Mouse (Mus musculus) embryonic fibroblast, embryonic 13.5 days (primary cell): ENCODE results near the gene Ncf1. TPM values are rescaled to one million over a fixed set of nuclear protein-coding genes. Genes with fewer than 3 reads are reported as not detected.

Experiments used
- H3K27ac ChIP-seq: 2 replicates; pipeline ENCODE4 v1.5.1; 2012; ENCODE audit warnings: low read length, control low read depth, inconsistent platforms; ENCODE audit not compliant: insufficient read depth
- H3K4me1 ChIP-seq: 2 replicates; pipeline ENCODE4 v1.6.1; 2011; ENCODE audit warnings: low read length; ENCODE audit not compliant: control insufficient read depth, insufficient read depth
- H3K4me3 ChIP-seq: 2 replicates; pipeline ENCODE4 v1.5.1; 2011; ENCODE audit warnings: mild to moderate bottlenecking, control low read depth, low read length; ENCODE audit not compliant: insufficient read depth
- CTCF ChIP-seq: IDR thresholded peaks from 2 replicates; pipeline ENCODE4 v1.5.1; 2011; ENCODE audit warnings: mild to moderate bottlenecking, control low read depth, low read length, moderate library complexity, borderline replicate concordance; ENCODE audit not compliant: insufficient read depth
- POLR2A ChIP-seq: IDR thresholded peaks from 2 replicates; pipeline ENCODE4 v1.6.1; 2011; ENCODE audit warnings: low read depth, mild to moderate bottlenecking, control low read depth, low read length, moderate library complexity
- polyA plus RNA-seq: library from polyadenylated mRNA; stranded (reverse); fragments of >200 nt; gene quantifications from 2 replicates; pipeline ENCODE4 v1.2.4, GENCODE M21; 2011; ENCODE audit warnings: low read depth; ENCODE audit not compliant: missing spikeins, insufficient read length

The Ncf1 gene
- polyA plus RNA-seq, 1 experiment: 1.3 TPM

DNA sequence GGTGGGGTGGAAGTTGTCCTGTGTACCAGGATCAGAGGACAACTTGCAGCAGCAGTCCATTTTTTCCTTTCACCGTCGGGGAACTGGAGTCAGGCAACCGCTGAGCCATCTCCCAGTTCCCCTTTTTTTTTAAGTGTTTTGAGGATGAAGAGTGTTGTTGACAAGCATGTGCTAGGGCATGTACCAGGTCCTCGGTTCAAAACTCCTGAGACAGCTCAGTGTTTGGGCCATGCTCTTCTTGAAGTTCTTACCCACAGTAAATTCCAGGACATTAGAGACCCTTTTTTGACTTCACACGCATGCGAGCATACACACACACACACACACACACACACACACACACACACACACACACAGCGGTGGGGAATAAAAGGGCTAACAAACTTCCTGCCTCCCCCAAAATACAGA is 3.8 kb upstream of the Ncf1 start:
- Histone ChIP-seq H3K4me3 (no peak overlapping the region), H3K4me1 (no peaks in the 10 kb centered on the region), H3K27ac (no peak overlapping the region)
- TF ChIP-seq POLR2A (no peak), CTCF (no peak)

DNA sequence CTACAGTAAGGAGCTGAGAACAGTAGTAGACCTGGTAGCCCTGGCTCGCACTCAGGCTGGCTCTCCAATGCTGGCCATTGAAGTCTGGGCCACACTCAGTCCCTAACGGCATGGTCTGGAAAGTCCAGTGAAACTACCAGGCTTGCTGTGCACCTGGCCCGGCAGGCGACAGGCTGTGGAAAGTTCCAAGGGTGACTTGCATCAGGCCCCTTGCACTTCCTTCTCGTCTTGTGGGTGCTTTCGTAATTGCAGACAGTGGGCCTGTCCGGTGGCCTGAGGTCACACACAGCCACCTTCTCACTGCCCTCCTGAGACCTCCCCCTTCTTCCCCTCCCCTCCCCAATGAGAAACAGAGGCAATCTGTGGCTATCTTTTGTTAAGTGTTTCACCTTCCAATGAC is 3.1 kb upstream of the Ncf1 start:
- H3K4me1 ChIP-seq: no peaks in the 10 kb centered on the region
- no peak overlapping the region for H3K27ac ChIP-seq
- H3K4me3 ChIP-seq: no peak overlapping the region
- TF ChIP-seq CTCF (no peak), POLR2A (no peak)

DNA sequence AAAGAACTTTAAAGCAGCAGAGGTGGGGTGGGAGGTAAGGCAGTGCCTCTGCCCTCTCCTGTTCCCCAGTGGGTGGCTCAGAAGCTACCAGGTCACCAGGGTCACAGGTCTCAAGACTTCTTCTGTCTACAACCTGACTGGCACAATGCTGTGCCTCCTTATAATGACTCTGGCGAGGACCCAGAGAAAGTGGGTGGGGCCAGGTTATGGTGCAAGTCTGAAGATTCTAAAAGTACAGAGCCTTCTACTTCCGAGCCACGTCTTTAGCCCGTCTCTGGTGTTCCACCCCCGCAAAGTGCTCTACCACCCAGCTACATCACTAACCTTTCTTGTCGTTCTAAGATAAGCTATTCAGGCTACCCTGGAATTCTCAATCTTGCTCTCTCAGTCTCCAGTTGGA is 2.7 kb upstream of the Ncf1 start:
- Histone ChIP-seq H3K4me1 (no peaks in the 10 kb centered on the region), H3K27ac (no peak overlapping the region), H3K4me3 (no peak overlapping the region)
- TF ChIP-seq CTCF: no peak
- no peak for TF ChIP-seq POLR2A

DNA sequence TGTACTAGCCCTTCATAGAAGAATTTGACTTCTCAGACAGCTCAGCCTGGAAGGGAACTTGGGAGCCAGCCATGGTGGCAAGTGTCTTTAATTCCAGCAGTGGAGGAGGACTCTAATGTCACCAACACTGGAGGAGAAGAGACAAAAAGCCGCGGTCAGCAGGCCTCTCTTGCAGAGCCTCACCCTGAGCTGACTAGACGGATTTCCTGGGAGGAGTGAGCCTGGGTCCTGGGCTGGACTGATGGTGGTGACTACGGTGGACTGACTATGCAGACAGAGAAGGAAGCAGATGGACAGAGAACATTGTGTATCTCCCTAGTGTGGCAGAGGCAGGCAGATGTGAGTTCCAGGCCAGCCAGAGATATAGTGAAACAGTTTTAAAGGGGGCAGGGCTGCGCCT is 2.0 kb upstream of the Ncf1 start:
- Histone ChIP-seq H3K4me1 (no peaks in the 10 kb centered on the region), H3K4me3 (no peak overlapping the region), H3K27ac (no peak overlapping the region)
- TF ChIP-seq CTCF: no peak
- no peak for TF ChIP-seq POLR2A

DNA sequence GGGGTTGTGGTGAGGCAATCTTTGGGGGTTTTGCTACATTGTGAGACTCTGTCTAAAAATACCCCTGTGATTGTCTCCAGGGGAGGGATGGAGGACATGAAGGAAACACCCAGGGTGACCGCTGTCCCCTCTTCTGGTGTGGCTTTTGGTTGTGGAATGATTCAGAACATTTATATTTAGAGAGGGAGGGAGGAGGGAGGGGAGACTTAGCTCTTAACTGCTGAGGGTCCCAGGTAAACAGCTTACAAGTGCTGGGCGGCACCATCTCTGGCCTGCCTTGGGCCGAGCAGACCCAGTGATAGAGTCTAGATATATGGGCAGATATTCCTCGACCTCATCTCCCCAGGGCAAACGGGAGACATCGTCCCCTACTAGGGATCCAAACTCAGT is 1.2 kb downstream of the Ncf1 start:
- Histone ChIP-seq H3K4me1 (no peaks in the 10 kb centered on the region), H3K27ac (no peak overlapping the region), H3K4me3 (no peak overlapping the region)
- TF ChIP-seq POLR2A (no peak), CTCF (no peak)

DNA sequence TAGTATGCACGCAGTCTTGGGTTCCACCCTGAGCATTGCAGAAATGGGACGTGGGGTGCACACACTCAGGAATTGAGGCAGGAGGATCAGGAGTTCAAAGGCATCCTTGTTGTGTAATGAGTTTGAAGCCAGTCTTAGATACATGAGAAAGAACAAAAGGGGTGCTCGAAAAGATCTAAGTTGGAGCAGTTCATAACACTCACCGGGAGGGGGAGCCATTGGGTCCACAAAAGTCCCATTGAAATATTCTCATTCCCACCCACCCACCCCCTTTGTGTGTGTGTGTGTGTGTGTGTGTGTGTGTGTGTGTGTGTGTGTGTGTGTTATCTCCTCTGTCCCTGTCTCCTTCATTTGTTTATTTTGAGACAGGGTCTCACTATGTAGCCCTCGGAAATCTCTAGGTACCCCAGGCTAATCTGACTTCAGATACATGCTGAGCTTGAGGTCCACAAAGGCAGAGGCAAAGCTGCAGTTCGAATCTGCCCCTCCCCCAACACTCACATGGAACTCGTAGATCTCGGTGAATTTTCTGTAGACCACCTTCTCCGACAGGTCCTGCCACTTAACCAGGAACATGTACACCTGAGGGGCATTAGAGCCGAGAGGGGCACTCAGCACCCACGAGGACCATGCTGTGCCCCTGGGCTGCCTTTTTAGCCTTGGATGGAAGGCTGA is 1.7 kb downstream of the Ncf1 start:
- H3K27ac ChIP-seq: no peak overlapping the region
- no peak for TF ChIP-seq POLR2A
- TF ChIP-seq CTCF: no peak
- H3K4me1 ChIP-seq: no peaks in the 10 kb centered on the region
- H3K4me3 ChIP-seq: no peak overlapping the region

DNA sequence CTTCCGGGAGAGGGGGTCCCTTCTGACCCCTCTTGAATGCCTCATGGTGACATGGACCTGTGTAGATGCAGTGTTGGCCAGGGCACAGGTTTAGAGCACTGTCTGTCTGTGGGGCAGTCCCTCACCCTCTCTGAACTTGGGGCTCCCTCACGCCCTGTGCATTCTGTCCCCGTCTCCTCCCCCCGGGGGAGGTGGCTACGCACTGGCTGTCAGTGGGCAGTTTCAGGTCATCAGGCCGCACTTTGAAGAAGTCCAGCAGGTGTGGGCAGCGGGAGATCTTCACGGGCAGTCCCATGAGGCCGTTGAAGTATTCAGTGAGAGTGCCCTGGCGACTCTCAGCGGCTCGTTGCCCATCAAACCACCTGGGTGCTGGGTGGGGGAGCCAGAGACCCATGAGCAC is 2.5 kb downstream of the Ncf1 start:
- Histone ChIP-seq H3K4me1 (no peaks in the 10 kb centered on the region), H3K4me3 (no peak overlapping the region), H3K27ac (no peak overlapping the region)
- TF ChIP-seq CTCF (no peak), POLR2A (no peak)

DNA sequence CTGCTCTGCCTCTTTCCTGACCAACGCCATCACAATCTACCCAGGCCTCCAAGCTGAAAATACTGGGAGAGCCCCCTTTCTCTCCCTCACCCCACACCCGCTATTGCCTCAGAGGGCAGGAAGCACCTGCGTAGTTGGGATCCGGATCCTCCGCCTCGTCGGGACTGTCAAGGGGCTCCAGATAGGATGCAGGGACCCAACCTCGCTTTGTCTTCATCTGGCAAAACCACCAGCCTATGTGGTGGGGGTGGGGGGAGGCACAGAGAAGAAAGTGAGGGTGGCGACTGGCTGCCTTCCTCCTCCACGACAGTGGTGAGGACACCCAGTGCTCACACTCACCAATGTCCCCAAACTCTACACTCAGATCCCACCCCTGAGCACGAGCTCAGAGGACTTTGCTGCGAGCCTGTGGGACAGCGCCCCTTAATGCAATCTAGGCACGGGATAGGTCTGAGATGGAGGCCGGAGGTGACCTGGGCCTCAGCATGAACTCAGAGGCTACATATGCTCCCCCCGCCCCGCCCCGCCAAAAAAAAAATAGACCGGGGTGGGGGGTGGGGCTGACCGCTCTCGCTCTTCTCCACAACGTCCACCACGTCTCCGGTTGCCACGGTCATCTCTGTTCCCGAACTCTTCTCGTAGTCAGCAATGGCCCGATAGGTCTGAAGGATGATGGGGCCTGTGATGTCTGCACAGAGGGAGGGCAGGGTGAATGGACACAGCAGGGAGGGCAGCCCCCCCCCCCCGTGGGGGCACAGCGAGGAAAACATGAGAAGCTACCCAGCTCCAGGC is 4.1 kb downstream of the Ncf1 start:
- H3K27ac ChIP-seq: no peak overlapping the region

DNA sequence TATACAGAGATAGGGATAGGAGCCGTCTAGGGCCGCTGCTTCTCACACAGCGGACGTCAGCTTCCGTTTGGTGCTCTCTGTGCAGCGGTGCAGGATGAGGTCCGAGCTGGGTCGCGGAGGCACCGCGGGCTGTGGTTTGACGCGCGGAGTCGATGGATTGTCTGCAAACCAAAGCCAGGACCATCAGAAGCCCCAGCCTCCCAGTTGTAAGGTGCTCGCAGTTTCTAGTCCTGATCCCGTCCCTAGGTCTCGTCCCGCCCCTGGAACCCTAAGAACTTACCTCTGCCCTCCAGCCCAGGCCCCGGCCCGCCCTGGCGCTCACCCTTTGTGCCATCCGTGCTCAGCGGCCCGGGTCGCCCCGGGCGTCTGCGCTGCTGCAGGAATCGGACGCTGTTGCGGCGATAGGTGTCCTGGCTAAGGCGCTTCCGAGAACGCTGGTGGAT is 7.7 kb downstream of the Ncf1 start:
- Histone ChIP-seq H3K27ac (no peak overlapping the region), H3K4me3 (no peak overlapping the region), H3K4me1 (no peaks in the 10 kb centered on the region)
- TF ChIP-seq CTCF (no peak), POLR2A (no peak)

More for the DNA sequence above, 4.1 kb downstream of the Ncf1 start:
- TF ChIP-seq POLR2A (no peak), CTCF (no peak)
- Histone ChIP-seq H3K4me1 (no peaks in the 10 kb centered on the region), H3K4me3 (no peak overlapping the region)

DNA sequence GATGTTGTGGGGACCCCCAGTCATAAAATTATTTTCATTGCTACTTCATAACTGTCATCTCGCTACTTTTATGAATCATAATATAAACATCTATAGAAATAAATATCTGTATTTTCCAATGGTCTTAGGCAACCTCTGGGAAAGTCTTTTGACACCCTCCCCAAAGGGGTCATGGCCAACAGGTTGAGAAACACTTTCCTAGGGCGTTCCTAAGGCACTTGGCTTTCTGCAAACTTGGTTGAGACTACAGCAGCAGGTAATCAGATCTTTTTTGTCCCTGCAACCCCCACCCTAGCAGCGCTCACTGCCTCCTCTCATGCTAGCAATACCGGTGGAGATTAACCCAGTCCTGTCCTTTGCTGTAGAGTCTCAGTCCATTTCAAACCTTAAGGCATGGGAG is 8.1 kb downstream of the Ncf1 start:
- TF ChIP-seq CTCF: no peak
- no peak for TF ChIP-seq POLR2A

More for the DNA sequence above, 8.1 kb downstream of the Ncf1 start:
- no peak overlapping the region for H3K27ac ChIP-seq
- no peaks in the 10 kb centered on the region for H3K4me1 ChIP-seq
- H3K4me3 ChIP-seq: no peak overlapping the region
